Mouse (Mus musculus) limb, embryonic 12.5 days (tissue): Measurements from ENCODE around the gene Umad1. TPM values are rescaled to one million over a fixed set of nuclear protein-coding genes. Genes with fewer than 3 reads are reported as not detected.

Source experiments
- ATAC-seq: fragments of 200-750 bp; cut with Nextera tagmentation; 2 replicates; pipeline ENCODE4 v1.8.0; 2017; ENCODE audit warnings: low read depth, moderate TSS enrichment; ENCODE audit not compliant: insufficient number of reproducible peaks, insufficient read depth, low FRiP score, low TSS enrichment
- H3K27ac ChIP-seq: fragments of 300-500 bp; sonication (generic); 2 replicates; pipeline ENCODE4 v1.5.1; 2016; ENCODE audit warnings: mild to moderate bottlenecking, moderate library complexity
- H3K27me3 ChIP-seq: fragments of 300-500 bp; sonication (generic); 2 replicates; pipeline ENCODE4 v1.6.1; 2016; ENCODE audit warnings: mild to moderate bottlenecking, moderate library complexity
- H3K36me3 ChIP-seq: fragments of 300-500 bp; sonication (generic); 2 replicates; pipeline ENCODE4 v1.6.1; 2016; ENCODE audit warnings: mild to moderate bottlenecking, moderate library complexity
- H3K4me1 ChIP-seq: fragments of 300-500 bp; sonication (generic); replicated peaks from 2 replicates; pipeline ENCODE4 v1.6.1; 2016
- H3K4me2 ChIP-seq: fragments of 300-500 bp; sonication (generic); 2 replicates; pipeline ENCODE4 v1.6.1; 2016; ENCODE audit warnings: mild to moderate bottlenecking, moderate library complexity
- H3K4me3 ChIP-seq: fragments of 300-500 bp; sonication (generic); replicated peaks from 2 replicates; pipeline ENCODE4 v1.5.1; 2016; ENCODE audit warnings: mild to moderate bottlenecking
- H3K9ac ChIP-seq: fragments of 300-500 bp; sonication (generic); replicated peaks from 2 replicates; pipeline ENCODE4 v1.6.1; 2016; ENCODE audit warnings: mild to moderate bottlenecking, moderate library complexity
- H3K9me3 ChIP-seq: fragments of 300-500 bp; sonication (generic); 2 replicates; pipeline ENCODE4 v1.6.1; 2016; ENCODE audit warnings: mild to moderate bottlenecking, moderate library complexity
- WGBS: fragments of 180-500 bp; shearing (Covaris S2); methylation state at CpG from one replicate; pipeline ENCODE4 v1.1.7; 2016; 5-methylcytosine and 5-hydroxymethylcytosine counted together
- polyA plus RNA-seq: library from polyadenylated mRNA; unstranded; fragments of >200 nt; fragmentation: Nextera tagmentation; extraction: Ambion mirVana; gene quantifications from 2 replicates; pipeline ENCODE4 v1.2.1, GENCODE M21; 2016

Umad1 gene
- polyA plus RNA-seq, 1 experiment from 2014 or later = 16.7 TPM

DNA sequence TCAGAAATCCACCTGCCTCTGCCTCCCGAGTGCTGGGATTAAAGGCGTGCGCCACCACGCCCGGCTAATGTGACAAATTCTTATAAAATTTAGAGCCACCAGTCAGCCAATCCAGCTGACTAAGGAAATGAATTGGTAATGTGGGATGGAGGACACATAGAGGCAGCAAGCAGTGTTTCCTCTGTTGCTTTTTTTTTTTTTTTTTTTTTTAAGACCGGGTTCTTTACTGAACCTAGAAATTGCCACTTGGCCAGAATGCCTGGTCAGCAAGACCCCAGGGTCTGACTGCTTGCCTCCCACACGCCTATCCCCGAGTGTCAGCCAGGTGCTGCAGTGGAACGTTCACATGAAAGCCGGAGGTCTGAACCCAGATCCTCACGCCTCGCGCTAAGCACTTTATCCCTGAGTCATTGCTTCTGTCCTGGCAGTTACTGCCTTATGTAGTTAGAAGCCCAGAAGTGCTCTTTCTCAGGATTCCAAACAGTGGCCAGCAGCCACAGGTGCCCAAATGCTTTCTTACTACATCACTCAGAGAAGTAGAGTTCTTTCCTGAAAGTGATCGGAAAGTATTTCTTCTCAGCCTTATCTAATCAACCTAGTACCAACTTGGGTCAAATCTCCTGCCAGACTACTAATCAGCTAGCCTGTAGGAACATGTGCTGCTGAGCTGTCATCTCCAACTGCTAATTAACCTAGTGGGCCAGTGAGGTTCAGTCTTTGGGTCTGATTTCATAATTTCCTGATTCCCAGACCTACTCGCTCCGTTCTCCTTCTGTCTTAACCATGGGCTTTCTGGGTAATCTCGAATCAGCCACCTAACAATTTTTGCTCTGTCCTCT, 225.6 kb downstream of the Umad1 start:
- Histone ChIP-seq H3K36me3 (no peaks in the 10 kb centered on the region), H3K9me3 (no peaks in the 10 kb centered on the region), H3K27me3 (no peaks in the 10 kb centered on the region), H3K9ac (no peak overlapping the region), H3K4me2 (no peak overlapping the region), H3K4me3 (no peak overlapping the region), H3K4me1 (0 out of 2 replicates have a peak, but pooled peaks cover 10% of the 10 kb centered on the region), H3K27ac (no peak overlapping the region)
- ATAC-seq = no peak
- 89% methylated on average over 17 of the region's 17 CpGs for WGBS

- no peak for ATAC-seq
- no peak overlapping the region for H3K27ac ChIP-seq
- H3K4me2 ChIP-seq = no peak overlapping the region
- H3K36me3 ChIP-seq = no peaks in the 10 kb centered on the region
- H3K27me3 ChIP-seq = no peaks in the 10 kb centered on the region
- 0 out of 2 replicates have a peak, but pooled peaks cover 10% of the 10 kb centered on the region for H3K4me1 ChIP-seq
- 84% methylated on average over 16 of the region's 16 CpGs for WGBS
- H3K9ac ChIP-seq = no peak overlapping the region
- H3K4me3 ChIP-seq = no peak overlapping the region
- no peaks in the 10 kb centered on the region for H3K9me3 ChIP-seq
Measured at GRCm38 (mm10) chr6:8485414-8486175, 226.5 kb downstream of the Umad1 start.

- Histone ChIP-seq H3K9ac (no peak overlapping the region), H3K4me3 (no peak overlapping the region), H3K4me1 (0 out of 2 replicates have a peak, but pooled peaks cover 10% of the 10 kb centered on the region), H3K4me2 (no peak overlapping the region), H3K9me3 (no peaks in the 10 kb centered on the region), H3K36me3 (no peaks in the 10 kb centered on the region), H3K27me3 (no peaks in the 10 kb centered on the region), H3K27ac (no peak overlapping the region)
- 75% methylated on average over 17 of the region's 17 CpGs for WGBS
- ATAC-seq = no peak; the same call in 1 of the 2 replicates
Measured at GRCm38 (mm10) chr6:8486391-8487043, 227.4 kb downstream of the Umad1 start.

- 59% methylated on average over 20 of the region's 20 CpGs for WGBS
- H3K27me3 ChIP-seq = no peaks in the 10 kb centered on the region
- H3K4me2 ChIP-seq = no peak overlapping the region
Measured at GRCm38 (mm10) chr6:8487044-8487853, 228.2 kb downstream of the Umad1 start.

GRCm38 (mm10) chr6:8488249-8488648, 229.2 kb downstream of the Umad1 start:
- no peak overlapping the region for H3K4me3 ChIP-seq
- H3K4me2 ChIP-seq = no peak overlapping the region
- ATAC-seq = no peak
- H3K4me1 ChIP-seq = 0 out of 2 replicates have a peak, but pooled peaks cover 10% of the 10 kb centered on the region
- no peaks in the 10 kb centered on the region for H3K27me3 ChIP-seq
- H3K27ac ChIP-seq = no peak overlapping the region
- no peak overlapping the region for H3K9ac ChIP-seq
- no peaks in the 10 kb centered on the region for H3K9me3 ChIP-seq
- no peaks in the 10 kb centered on the region for H3K36me3 ChIP-seq
- 71% methylated on average over 5 of the region's 5 CpGs for WGBS

More at GRCm38 (mm10) chr6:8487044-8487853, 228.2 kb downstream of the Umad1 start:
- H3K36me3 ChIP-seq = no peaks in the 10 kb centered on the region
- H3K9ac ChIP-seq = no peak overlapping the region
- H3K4me3 ChIP-seq = no peak overlapping the region
- H3K4me1 ChIP-seq = 0 out of 2 replicates have a peak, but pooled peaks cover 10% of the 10 kb centered on the region
- no peak overlapping the region for H3K27ac ChIP-seq
- no peaks in the 10 kb centered on the region for H3K9me3 ChIP-seq
- no peak for ATAC-seq

DNA sequence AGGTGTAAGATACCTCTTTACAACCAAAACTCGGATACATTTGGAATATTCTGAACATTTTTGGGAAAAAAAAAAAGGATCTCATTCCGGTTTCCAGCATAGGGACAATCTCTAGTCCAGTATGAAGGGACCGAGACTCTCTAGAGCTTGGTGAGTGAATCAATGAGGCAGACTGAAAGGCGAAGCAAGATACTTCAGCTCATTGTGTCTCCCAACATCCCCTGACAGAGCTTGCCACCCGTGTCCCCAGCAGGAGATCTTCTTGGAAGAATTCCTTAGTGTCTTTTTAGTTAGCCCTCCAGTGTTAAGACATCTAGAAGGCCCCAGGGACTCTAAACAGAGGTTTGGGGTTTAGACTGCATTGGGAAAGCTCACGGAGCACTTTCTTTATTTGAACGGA, 230.2 kb downstream of the Umad1 start:
- Histone ChIP-seq H3K9me3 (no peaks in the 10 kb centered on the region), H3K27me3 (no peaks in the 10 kb centered on the region), H3K4me2 (no peak overlapping the region), H3K4me1 (0 out of 2 replicates have a peak, but pooled peaks cover 10% of the 10 kb centered on the region), H3K4me3 (no peak overlapping the region), H3K27ac (no peak overlapping the region), H3K9ac (no peak overlapping the region), H3K36me3 (no peaks in the 10 kb centered on the region)
- no peak for ATAC-seq
- 84% methylated on average over 7 of the region's 7 CpGs for WGBS

GRCm38 (mm10) chr6:8489938-8490585, 231.0 kb downstream of the Umad1 start:
- Histone ChIP-seq H3K4me2 (no peak overlapping the region), H3K27ac (no peak overlapping the region), H3K27me3 (no peaks in the 10 kb centered on the region), H3K9me3 (no peaks in the 10 kb centered on the region), H3K9ac (no peak overlapping the region), H3K4me3 (no peak overlapping the region), H3K36me3 (no peaks in the 10 kb centered on the region), H3K4me1 (0 out of 2 replicates have a peak, but pooled peaks cover 10% of the 10 kb centered on the region)
- ATAC-seq = no peak
- WGBS = 82% methylated on average over 1 of the region's 1 CpGs

DNA sequence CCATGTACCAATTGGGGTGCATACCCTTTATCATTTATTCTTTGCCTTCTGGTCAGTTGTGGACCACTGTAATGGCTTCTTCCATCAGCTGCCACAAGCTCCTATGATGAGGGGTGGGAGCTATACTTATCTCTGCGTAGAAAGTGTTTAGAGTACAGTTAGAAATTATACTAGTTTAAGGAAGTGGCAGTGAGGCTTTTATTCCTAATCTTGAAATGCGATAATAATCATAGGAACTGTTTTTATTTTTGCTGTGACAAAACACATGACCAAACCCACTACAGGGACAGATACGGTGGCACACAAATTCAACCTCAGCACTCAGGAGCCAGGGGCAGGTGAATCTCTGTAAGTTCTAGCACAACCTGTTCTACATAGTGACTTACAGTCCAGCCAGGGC, 233.2 kb downstream of the Umad1 start:
- Histone ChIP-seq H3K9me3 (no peaks in the 10 kb centered on the region), H3K27me3 (no peaks in the 10 kb centered on the region), H3K4me3 (no peak overlapping the region), H3K27ac (no peak overlapping the region), H3K4me2 (no peak overlapping the region), H3K36me3 (no peaks in the 10 kb centered on the region), H3K9ac (no peak overlapping the region), H3K4me1 (peaks cover 14% of the 10 kb centered on the region)
- no peak for ATAC-seq
- WGBS = 96% methylated on average over 3 of the region's 3 CpGs

GRCm38 (mm10) chr6:8495109-8495826, 236.2 kb downstream of the Umad1 start:
- H3K9me3 ChIP-seq = peaks cover 13% of the 10 kb centered on the region; the same call in 1 of the 2 replicates
- H3K27ac ChIP-seq = no peak overlapping the region
- 86% methylated on average over 5 of the region's 5 CpGs for WGBS
- no peaks in the 10 kb centered on the region for H3K36me3 ChIP-seq
- H3K4me1 ChIP-seq = peaks cover 23% of the 10 kb centered on the region
- H3K4me3 ChIP-seq = no peak overlapping the region
- no peak for ATAC-seq
- H3K27me3 ChIP-seq = no peaks in the 10 kb centered on the region
- H3K9ac ChIP-seq = no peak overlapping the region
- no peak overlapping the region for H3K4me2 ChIP-seq

DNA sequence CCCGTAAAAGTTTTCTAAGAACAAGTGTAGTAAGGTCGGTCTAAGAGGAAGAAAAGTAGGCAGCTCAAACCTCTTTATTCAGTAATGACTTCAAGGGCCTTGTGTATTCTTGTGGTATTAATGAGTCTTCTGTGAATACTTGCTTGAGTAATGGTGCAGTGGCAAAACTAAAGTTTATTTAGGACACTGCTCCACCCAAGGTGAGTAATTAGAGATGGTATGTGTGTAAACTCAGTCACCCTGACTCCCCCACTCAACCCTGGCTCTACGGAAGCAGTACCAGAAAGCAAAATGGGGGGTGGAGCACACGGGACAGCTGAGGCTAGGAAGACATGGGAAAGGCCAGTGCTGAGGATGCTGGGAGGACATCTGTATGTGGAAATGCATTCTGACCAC, 236.7 kb downstream of the Umad1 start:
- H3K4me3 ChIP-seq = no peak overlapping the region
- peaks cover 23% of the 10 kb centered on the region for H3K4me1 ChIP-seq
- no peak overlapping the region for H3K9ac ChIP-seq
- 77% methylated on average over 4 of the region's 4 CpGs for WGBS
- H3K4me2 ChIP-seq = no peak overlapping the region
- no peak overlapping the region for H3K27ac ChIP-seq
- ATAC-seq = no peak
- peaks cover 13% of the 10 kb centered on the region; the same call in 1 of the 2 replicates for H3K9me3 ChIP-seq
- H3K36me3 ChIP-seq = no peaks in the 10 kb centered on the region
- no peaks in the 10 kb centered on the region for H3K27me3 ChIP-seq
